Comparison of ENCODE assay signal across 8 mouse cellular contexts in the genomic region with DNA sequence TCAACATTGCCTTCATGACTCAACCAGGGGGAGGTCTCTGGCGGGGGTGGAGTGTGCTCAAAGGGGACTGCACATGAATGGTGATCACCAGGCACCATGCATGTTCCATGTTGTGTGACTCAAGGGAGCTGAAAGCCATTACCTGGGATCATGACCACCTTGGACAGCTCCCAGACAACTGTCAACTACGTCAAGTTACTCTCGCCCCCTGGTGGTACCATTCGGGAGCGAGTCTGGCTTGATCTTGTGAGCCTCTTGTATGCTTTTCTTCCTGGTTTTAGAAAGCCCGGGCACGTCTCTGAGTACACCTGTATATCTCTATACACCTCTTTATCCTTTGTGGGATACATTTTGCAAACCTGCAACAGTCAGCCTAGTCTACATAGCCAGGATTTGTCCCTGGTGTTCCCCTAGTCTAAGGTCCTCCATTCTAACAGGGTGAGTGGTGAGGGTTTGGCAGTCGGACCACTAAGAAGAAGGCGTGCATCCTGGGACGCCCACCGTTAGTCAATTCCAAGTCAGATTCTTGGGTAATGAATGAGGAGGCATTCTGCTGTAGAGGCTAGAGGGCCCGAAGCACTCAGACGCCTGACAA. TPM values are rescaled to one million over a fixed set of nuclear protein-coding genes. Genes with fewer than 3 reads are reported as not detected.
DNase-seq lines count a peak whose midpoint lies in the region; ATAC-seq and TF ChIP-seq lines count a peak whose summit lies in the region.

No protein-coding gene starts in this region.

- no peaks in the 10 kb centered on the region for H3K4me1 ChIP-seq in kidney, adult 2 months (ENCODE audit: control insufficient read depth, insufficient read depth, low read length)
- H3K4me1 ChIP-seq in limb, embryonic 12.5 days (replicated peaks) = peaks cover 10% of the 10 kb centered on the region; the same call in 1 of the 2 replicates
- H3K4me1 ChIP-seq in midbrain, embryonic 14.5 days (ENCODE audit: control insufficient read depth, insufficient read depth, low read length) = peaks cover 26% of the 10 kb centered on the region
- peaks cover 6% of the 10 kb centered on the region; the same call in 1 of the 2 replicates for H3K4me1 ChIP-seq in spleen, adult 2 months (ENCODE audit: control insufficient read depth, insufficient read depth, insufficient read length)

- 1% methylated on average over 13 of the region's 13 CpGs for WGBS in kidney, adult 2 months
- WGBS in limb, embryonic 12.5 days = 2% methylated on average over 13 of the region's 13 CpGs
- WGBS in midbrain, embryonic 14.5 days = under 1% methylated on average over 13 of the region's 13 CpGs
- WGBS in spleen, adult 2 months = 2% methylated on average over 13 of the region's 13 CpGs

- peak overlapping the region; percentile 68 for H3K4me2 ChIP-seq in limb, embryonic 12.5 days
- H3K4me2 ChIP-seq in midbrain, embryonic 14.5 days (ENCODE audit: low read length) = peak overlapping the region; percentile 72

- no peak for ATAC-seq in limb, embryonic 12.5 days (ENCODE audit: insufficient number of reproducible peaks, insufficient read depth, low FRiP score, low TSS enrichment, low read depth)
- ATAC-seq in midbrain, embryonic 14.5 days (ENCODE audit: low FRiP score, low TSS enrichment) = peak; percentile 48

- H3K27ac ChIP-seq in kidney, adult 2 months (ENCODE audit: insufficient read depth, low read depth, low read length) = no peak overlapping the region
- H3K27ac ChIP-seq in limb, embryonic 12.5 days = no peak overlapping the region
- peak overlapping the region; percentile 93 for H3K27ac ChIP-seq in midbrain, embryonic 14.5 days (replicated peaks; ENCODE audit: low read depth, low read length)
- no peak overlapping the region for H3K27ac ChIP-seq in spleen, adult 2 months (ENCODE audit: insufficient read depth, low read length)

- no peaks in the 10 kb centered on the region for H3K27me3 ChIP-seq in kidney, adult 2 months (replicated peaks; ENCODE audit: control insufficient read depth, insufficient read depth, low read length)
- H3K27me3 ChIP-seq in limb, embryonic 12.5 days = peaks cover 99% of the 10 kb centered on the region
- peaks cover 28% of the 10 kb centered on the region for H3K27me3 ChIP-seq in midbrain, embryonic 14.5 days (ENCODE audit: control insufficient read depth, insufficient read depth, low read length)
- H3K27me3 ChIP-seq in spleen, adult 2 months (ENCODE audit: control insufficient read depth, insufficient read depth, low read length) = peaks cover 8% of the 10 kb centered on the region

- TF ChIP-seq POLR2A in kidney, adult 2 months (IDR thresholded peaks at IDR 0.05; ENCODE audit: low read depth, low read length) = no peak
- no peak for TF ChIP-seq POLR2A in spleen, adult 2 months (IDR thresholded peaks at IDR 0.05; ENCODE audit: low read depth, low read length)

- H3K36me3 ChIP-seq in kidney, adult 2 months (ENCODE audit: control insufficient read depth, insufficient read depth, low read length) = no peaks in the 10 kb centered on the region
- no peaks in the 10 kb centered on the region for H3K36me3 ChIP-seq in limb, embryonic 12.5 days
- peaks cover 13% of the 10 kb centered on the region for H3K36me3 ChIP-seq in midbrain, embryonic 14.5 days (ENCODE audit: control insufficient read depth, insufficient read depth, low read length)
- H3K36me3 ChIP-seq in spleen, adult 2 months (ENCODE audit: control insufficient read depth, insufficient read depth, low read length) = no peaks in the 10 kb centered on the region

- peak; percentile 46 for DNase-seq in ovary, postnatal 10 days (ENCODE audit: low spot score)
- no peak for DNase-seq in ovary, adult 18-20 months (ENCODE audit: low spot score)
- peak; percentile 94 for DNase-seq in embryo, embryonic 11 days
- DNase-seq in heart, adult 8-10 months (ENCODE audit: low spot score) = peak; percentile 50
- peak; percentile 87 for DNase-seq in kidney, adult 2 months
- peak; percentile 94 for DNase-seq in midbrain, embryonic 14.5 days
- DNase-seq in spleen, adult 2 months (ENCODE audit: low read depth in 1 of 2, low spot score in 2 of 2) = peak; percentile 61 to 75

- peak overlapping the region; percentile 67 for H3K4me3 ChIP-seq in kidney, adult 2 months (ENCODE audit: insufficient read depth, low read depth, low read length)
- peak overlapping the region; percentile 50 for H3K4me3 ChIP-seq in limb, embryonic 12.5 days (replicated peaks)
- H3K4me3 ChIP-seq in midbrain, embryonic 14.5 days (replicated peaks; ENCODE audit: low read depth, low read length) = peak overlapping the region; percentile 98
- peak overlapping the region; percentile 32; the same call in 1 of the 2 replicates for H3K4me3 ChIP-seq in spleen, adult 2 months (ENCODE audit: extremely low read depth, insufficient read depth, insufficient read length)

- peak; percentile 82 for TF ChIP-seq CTCF in kidney, adult 2 months (conservative IDR thresholded peaks at IDR 0.05; ENCODE audit: insufficient read depth, insufficient read length, low read depth, low read length)
- TF ChIP-seq CTCF in spleen, adult 2 months (IDR thresholded peaks at IDR 0.05; ENCODE audit: extremely low read depth, insufficient read depth, insufficient read length, insufficient replicate concordance) = peak; percentile 68; the same call in 1 of the 2 replicates

- H3K9ac ChIP-seq in limb, embryonic 12.5 days (replicated peaks) = no peak overlapping the region
- peak overlapping the region; percentile 99 for H3K9ac ChIP-seq in midbrain, embryonic 14.5 days (replicated peaks; ENCODE audit: low read length)

- H3K9me3 ChIP-seq in limb, embryonic 12.5 days = no peaks in the 10 kb centered on the region
- H3K9me3 ChIP-seq in midbrain, embryonic 14.5 days (ENCODE audit: control insufficient read depth, low read length) = no peaks in the 10 kb centered on the region

RNA-seq across cellular contexts. Expression of gene Npdc1, which starts 3.3 kb away (rescaled TPM):
- total RNA-seq in heart, adult 8-10 months (2022) = 10 to 100 TPM; 25.3 to 35.8 (median 33.6) TPM
- 73.7 and 99.5 TPM in 2 replicates for polyA plus RNA-seq in kidney, adult 2 months (2012; rRNA removed)
- polyA plus RNA-seq in limb, embryonic 12.5 days (2016; fragmentation: Nextera tagmentation; extraction: Ambion mirVana) = 10.9 and 12.6 TPM in 2 replicates
- 374 and 422 TPM in 2 replicates for polyA plus RNA-seq in midbrain, embryonic 14.5 days (2014; fragmentation: Nextera tagmentation; extraction: Ambion mirVana)
- polyA plus RNA-seq in spleen, adult 2 months (2012; rRNA removed) = 31.0 and 36.5 TPM in 2 replicates

RNA-seq across cellular contexts. Expression of gene Entpd2, which starts 6.8 kb away (rescaled TPM):
- 10 to 100 TPM; 11.6 to 14.4 (median 12.6) TPM for total RNA-seq in heart, adult 8-10 months (2022)
- polyA plus RNA-seq in kidney, adult 2 months (2012; rRNA removed) = 18.8 and 23.8 TPM in 2 replicates
- polyA plus RNA-seq in limb, embryonic 12.5 days (2016; fragmentation: Nextera tagmentation; extraction: Ambion mirVana) = 0.15 and 0.31 TPM in 2 replicates
- polyA plus RNA-seq in midbrain, embryonic 14.5 days (2014; fragmentation: Nextera tagmentation; extraction: Ambion mirVana) = 2.0 and 2.1 TPM in 2 replicates
- 5.0 and 5.9 TPM in 2 replicates for polyA plus RNA-seq in spleen, adult 2 months (2012; rRNA removed)

RNA-seq across cellular contexts. Expression of gene Fut7, which starts 20.6 kb away (rescaled TPM):
- total RNA-seq in heart, adult 8-10 months (2022) = under 1 TPM in 2 of 4 experiments, not detected in 2; 0.16 to 0.60 TPM
- polyA plus RNA-seq in kidney, adult 2 months (2012; rRNA removed) = 0.19 and 0.80 TPM in 2 replicates
- not detected in 2 replicates for polyA plus RNA-seq in limb, embryonic 12.5 days (2016; fragmentation: Nextera tagmentation; extraction: Ambion mirVana)
- 0.17 and 0.26 TPM in 2 replicates for polyA plus RNA-seq in midbrain, embryonic 14.5 days (2014; fragmentation: Nextera tagmentation; extraction: Ambion mirVana)
- polyA plus RNA-seq in spleen, adult 2 months (2012; rRNA removed) = 2.4 and 3.7 TPM in 2 replicates

RNA-seq across cellular contexts. Expression of gene Abca2, which starts 26.0 kb away (rescaled TPM):
- total RNA-seq in heart, adult 8-10 months (2022) = 10 to 100 TPM; 42.5 to 47.2 (median 45.2) TPM
- polyA plus RNA-seq in kidney, adult 2 months (2012; rRNA removed) = 51.0 and 64.0 TPM in 2 replicates
- polyA plus RNA-seq in limb, embryonic 12.5 days (2016; fragmentation: Nextera tagmentation; extraction: Ambion mirVana) = 3.5 and 5.3 TPM in 2 replicates
- polyA plus RNA-seq in midbrain, embryonic 14.5 days (2014; fragmentation: Nextera tagmentation; extraction: Ambion mirVana) = 16.9 and 17.7 TPM in 2 replicates
- polyA plus RNA-seq in spleen, adult 2 months (2012; rRNA removed) = 61.1 and 67.6 TPM in 2 replicates

RNA-seq across cellular contexts. Expression of gene Sapcd2, which starts 30.4 kb away (rescaled TPM):
- not detected for total RNA-seq in heart, adult 8-10 months (2022)
- 0.20 and 0.34 TPM in 2 replicates for polyA plus RNA-seq in kidney, adult 2 months (2012; rRNA removed)
- 63.4 and 69.0 TPM in 2 replicates for polyA plus RNA-seq in limb, embryonic 12.5 days (2016; fragmentation: Nextera tagmentation; extraction: Ambion mirVana)
- 13.0 and 15.4 TPM in 2 replicates for polyA plus RNA-seq in midbrain, embryonic 14.5 days (2014; fragmentation: Nextera tagmentation; extraction: Ambion mirVana)
- 6.7 and 9.4 TPM in 2 replicates for polyA plus RNA-seq in spleen, adult 2 months (2012; rRNA removed)

Comparison
In these comparisons a context has a peak if more than half of its experiments do, and no peak if none do; other contexts are left out.
1. H3K4me3 ChIP-seq: peak in every context shown above with its lines; median percentile 98 in midbrain, embryonic 14.5 days; 67 in kidney, adult 2 months; 50 in limb, embryonic 12.5 days; 32 in spleen, adult 2 months.